Mouse (Mus musculus) mature B cell (primary cell): Measurements from ENCODE around the gene Nol11.

Experiments
- in situ Hi-C: fragments of 300-500 bp; cut with MboI; formaldehyde crosslinking; loops from 2 replicates; pipeline ENCODE4 v1.14.3; 2019

Nol11 gene

DNA sequence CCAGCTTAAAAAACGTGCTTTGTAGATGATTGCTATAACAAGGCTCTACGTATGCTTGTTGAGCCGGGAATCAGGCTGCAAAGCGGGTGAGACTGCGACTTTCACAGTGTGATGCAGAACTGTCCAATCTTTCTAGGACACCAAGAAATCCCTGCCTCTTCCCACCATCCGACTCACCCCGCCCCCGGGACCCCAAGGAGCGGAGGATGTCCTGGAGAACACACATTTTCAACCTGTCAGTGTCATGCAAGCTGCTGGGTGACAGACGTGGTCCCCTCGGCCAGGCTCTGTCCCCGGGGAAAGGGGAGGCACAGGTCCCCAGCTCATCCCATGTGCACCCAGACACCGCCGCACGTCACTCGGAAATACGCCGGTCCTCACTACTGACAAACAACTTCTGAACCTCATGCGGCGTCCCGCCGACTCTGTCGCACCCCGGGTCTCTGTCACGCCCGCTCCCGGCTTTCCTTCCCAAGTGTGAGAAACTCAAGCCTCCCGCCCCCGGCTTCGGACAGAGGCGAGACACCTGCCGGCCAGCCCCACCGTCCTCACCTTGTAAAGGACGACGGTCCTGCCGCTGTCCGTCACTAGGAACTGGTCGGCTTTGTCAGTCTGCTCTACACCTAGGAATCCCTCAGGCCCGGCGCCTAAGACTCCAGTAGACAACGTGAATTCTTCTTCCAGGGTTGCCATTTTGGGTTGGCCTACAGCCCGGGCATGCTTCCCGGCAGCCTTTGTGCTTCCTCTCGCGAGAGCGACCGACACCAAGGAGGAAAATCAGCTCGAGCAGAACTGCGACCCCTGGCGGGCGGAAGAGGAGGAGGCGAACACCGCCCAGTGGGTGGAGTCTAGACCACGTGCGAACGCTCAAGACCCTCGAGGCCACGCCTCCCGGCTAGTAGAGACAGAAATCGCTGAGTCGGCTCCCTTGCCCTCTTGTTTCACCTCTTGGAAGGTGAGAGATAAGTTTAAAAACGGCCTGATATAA is at the start of gene Nol11:
TSS of gene Nol11 (minus strand) at position 817 of the 988 bp plus-strand sequence.
- in situ Hi-C loops = no loop called here

DNA sequence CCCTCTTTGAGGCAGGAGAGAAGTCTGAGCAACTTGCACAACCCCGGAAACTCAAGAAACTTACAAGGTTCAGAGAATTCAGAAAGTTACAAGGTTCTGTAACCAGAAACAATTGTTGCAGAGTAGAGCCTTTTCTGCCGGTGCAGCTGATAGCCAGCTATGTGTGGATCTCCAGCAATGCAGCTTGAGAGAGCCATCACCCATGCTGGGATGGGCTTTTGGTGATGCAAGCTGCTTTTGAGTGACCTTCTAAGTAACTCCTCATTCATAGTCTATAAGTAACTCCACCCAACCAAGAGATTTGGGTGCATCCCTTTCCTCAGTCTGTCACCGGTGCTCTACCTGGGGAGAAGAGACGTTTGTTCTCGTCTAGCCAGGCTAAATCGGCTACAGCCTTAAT is 49.3 kb upstream of the Nol11 start:
- in situ Hi-C loops = no loop called here

DNA sequence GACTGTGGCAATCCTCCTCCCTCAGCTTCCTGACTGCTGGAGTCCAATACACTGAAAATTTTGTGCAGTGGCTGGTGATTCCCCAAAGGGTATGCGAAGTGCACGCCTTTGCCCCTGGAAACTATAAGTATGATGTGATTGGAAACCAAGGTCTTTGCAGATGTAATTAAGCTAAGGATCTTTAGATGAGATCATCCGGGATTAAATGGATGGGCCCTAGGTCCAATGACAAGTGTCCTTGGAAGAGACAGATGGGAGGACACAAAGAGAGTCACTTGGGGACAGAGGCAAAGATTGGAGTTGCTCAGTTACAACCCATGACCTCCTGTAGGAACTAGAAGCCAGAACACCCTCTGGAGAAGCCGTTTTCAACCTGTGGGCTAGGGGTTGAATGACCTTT is 48.4 kb upstream of the Nol11 start:
- in situ Hi-C loops = no loop called here

DNA sequence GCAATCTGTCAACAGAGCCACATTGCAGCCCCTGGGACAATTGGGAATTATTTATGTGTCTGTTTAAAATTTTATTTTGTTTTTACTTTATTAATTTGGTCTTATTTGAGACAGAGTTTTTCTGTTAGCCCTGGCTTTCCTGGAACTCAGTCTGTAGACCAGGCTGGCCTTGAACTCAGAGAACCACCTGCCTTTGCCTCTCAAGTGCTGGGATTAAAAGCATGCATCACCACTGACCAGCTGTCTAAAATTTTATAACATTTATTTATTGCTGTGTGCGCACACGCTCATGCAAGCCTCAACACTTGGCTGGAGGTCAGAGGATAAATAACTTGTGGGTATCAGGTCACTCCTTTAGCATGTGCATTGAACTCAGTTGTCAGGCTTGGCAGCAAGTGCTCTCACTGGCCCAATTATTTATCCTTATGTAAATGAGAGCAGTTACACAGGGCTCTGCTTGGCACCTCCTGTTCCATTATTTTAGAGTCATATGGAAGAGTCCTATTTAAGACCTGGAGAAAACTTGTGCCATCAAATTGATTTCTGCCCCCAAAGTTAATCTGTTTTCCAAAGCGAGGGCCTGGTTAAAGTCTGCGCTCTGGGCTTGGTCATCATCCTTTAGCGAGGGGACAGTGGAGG is 44.2 kb upstream of the Nol11 start:
- in situ Hi-C loops = no loop called here

DNA sequence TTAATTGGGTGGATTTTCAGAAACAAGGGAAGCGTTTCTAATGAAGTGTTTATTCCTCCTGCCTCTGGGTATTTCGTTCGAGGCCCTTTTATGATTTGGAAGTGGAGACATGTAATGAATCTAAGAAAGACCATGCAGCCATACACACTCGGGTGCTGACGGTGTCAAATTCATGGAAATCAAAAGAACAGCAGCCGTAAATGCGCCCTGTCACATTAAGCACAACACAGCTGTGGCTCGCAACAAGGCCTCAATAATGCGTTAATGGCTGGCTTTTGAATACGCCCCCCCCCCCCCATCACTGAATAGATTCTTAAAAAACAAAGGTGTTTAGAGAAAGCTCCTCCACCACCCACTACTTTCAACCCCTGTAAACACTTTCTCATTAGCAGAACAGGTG is 40.9 kb upstream of the Nol11 start:
- in situ Hi-C loops = no loop called here

DNA sequence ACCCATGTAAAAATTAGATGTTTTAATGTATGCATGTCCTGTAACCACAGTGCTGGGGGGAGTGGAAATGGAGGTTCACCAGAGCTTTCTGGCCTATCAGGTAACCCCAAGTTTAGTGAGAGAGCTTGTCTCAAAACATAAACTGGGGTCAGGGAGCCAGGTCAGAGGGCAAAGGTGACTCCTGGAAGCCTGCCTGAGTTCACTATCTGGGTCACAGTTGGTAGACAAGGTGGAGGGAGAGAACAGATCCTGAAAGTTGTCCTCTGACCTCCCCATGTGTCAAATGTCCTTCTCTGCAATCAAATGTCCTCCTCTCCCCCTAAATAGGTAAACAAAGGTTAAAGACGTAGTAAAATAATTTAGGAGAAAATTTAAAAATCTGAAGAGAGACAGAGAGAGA is 37.2 kb upstream of the Nol11 start:
- in situ Hi-C loops = no loop called here

DNA sequence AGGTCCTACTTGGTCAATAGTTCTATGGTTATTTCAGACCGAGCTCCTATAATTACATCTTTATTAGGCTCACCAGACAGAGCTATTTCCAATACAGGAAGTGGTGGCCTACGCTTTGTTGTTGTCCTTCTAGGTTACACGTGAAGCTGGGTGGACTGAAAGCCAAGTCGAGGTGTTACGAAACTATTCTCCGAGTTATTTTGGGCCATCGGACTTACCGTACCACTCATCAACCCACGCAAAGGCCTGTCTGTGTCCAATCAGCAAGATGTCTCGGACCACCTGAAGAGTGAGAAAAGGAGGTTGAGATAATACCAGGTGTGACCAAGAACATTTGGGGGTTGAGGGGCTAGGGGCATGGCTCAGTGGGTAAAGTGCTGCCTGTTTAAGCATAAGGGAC is 36.8 kb upstream of the Nol11 start:
- in situ Hi-C loops = no loop called here

DNA sequence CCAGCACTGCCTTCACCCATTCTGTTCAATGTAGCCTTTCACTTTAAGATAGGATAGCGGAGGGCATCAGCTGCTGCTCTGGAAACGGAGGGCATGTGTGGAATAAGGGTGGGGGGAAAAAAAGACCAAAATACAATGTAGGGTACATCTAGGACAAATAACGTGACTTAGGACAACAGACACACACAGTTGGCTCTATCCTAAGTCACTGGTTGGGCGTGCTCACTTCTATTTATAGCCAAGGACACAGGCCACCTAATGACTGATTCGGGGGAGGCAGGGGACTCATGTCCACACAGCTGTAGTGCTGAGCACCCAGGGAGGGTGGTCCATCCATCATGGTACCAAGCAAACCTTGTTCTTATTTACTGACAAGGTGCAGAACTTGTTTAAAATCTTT is 36.1 kb upstream of the Nol11 start:
- in situ Hi-C loops = no loop called here

DNA sequence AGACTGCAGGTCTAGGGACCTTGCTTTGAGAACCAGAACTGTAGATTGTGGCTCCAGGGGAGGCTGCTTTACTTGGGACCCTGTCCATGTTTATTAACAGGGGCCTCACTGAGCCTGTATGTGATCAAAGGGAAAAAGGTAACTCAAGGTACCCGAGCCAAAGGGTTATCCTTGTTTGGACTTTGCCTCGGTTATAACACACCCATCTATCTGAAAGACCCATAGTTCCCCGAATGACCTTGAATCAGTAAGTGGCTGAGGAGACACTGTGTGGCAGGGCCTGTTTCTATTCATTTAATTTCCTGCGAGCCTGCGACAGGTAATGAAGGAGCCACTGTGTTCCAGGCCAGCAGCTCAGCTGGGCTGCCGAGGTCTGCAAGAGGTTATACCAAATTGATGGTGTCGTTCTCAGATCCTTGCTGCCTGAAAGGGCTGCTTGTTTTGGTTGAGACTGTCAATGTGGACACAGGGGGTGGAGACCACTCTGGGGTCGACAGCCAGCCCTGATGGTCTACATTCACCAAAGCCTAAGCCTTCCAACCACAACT is 34.6 kb upstream of the Nol11 start:
- in situ Hi-C loops = no loop called here

DNA sequence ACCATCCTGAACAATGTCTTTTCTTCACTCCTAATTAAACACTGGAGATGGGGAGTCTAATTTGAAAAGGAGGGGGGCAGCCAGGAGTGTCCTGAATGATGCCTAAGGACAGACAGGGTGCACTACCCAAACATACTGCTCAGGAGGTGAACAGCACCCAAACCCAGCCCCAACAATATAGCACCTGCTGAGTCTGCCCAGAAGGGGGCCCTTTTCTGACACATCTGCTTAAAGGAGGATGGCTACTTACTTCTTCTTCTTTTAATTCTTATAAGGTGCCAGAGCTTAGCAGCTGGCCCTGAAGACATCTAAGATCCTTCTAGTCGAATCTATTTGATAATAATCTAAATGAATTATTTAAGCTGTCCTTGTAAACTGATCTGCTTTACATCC is 34.0 kb upstream of the Nol11 start:
- in situ Hi-C loops = no loop called here

DNA sequence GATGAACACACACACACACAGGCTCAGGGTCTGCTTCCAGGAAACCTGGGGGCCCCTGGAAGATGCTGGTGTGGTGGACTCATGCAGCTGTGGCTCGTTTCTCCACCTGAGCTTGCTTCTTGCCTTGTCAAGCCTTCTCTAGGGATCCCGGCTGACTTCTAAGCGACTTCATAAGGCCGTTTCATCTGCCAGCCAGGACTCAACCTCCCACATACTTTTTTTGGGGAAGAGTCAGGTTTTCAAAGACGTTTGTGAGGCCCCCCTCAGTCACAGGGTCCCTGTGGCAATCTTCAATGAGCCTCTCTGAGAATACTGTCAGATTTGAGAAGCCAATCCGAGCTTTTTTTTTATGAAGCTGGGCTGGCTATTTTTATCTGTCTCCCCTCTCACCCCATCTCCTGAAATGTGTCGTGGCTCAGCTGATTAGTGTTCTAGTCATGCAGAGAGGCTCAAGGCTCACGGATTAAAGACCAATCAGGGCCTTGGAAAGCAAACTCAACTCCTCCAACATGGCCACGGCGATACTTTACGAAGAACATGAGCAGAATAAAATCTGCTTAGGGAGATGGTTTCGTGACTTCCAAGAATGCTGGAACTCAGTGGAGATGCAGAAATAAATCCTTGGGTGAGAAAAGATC is 33.5 kb upstream of the Nol11 start:
- in situ Hi-C loops = no loop called here

DNA sequence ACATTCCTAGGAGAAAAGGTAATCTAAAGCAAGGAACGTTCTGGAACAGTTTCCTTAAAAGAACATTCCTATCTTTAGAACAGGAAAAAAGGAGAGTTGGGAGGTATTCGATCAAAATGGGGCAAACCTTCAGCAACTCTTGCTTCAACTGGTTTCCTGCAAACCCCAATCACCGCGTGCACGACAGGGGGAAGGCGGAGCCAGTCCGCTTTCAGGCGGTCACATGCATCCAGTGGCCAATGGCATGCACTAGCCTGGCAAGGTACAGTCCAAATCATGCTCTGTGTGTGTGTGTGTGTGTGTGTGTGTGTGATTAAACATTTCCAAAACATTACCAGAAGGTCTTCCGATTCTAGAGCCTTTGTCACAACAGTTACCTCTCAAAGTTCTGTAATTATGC is 25.9 kb upstream of the Nol11 start:
- in situ Hi-C loops = no loop called here

DNA sequence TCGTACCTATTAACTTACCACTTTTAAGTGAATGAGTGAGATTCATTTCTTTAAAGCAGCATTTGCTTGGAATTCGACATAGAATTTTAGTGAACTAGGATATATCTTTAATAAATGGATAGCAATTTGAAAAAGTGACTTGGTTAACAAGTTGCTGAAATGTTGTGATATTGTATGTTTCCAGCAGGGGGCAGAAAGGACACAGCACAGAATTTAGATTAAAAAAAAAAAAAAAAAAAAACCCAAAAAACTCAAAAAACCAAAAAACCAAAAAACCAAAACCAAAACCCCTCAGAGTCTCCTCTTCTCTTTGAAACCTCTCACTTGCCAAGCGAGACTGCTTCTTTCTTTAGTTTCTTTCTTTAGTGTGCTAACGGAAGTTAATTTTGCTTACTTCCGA is 24.6 kb upstream of the Nol11 start:
- in situ Hi-C loops = no loop called here

DNA sequence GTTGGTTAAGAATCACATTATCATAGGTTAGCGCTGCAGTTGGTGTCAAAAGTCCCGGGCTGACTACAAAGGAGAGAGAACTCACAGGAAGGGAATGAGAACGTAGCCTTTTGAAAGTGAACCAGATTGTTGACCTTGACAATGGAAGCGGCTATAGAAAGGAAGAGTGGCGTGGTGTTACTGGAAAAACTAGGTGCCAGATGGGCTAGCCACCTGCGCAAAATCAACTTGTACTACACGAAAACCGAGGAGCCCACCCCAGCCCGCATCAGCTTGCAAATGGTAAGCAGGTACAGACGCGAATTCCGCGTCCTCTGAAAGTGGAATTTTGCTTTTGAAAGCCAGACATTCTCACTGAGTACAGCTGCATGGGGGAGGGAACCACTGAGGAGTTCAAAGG is 20.6 kb upstream of the Nol11 start:
- in situ Hi-C loops = no loop called here

DNA sequence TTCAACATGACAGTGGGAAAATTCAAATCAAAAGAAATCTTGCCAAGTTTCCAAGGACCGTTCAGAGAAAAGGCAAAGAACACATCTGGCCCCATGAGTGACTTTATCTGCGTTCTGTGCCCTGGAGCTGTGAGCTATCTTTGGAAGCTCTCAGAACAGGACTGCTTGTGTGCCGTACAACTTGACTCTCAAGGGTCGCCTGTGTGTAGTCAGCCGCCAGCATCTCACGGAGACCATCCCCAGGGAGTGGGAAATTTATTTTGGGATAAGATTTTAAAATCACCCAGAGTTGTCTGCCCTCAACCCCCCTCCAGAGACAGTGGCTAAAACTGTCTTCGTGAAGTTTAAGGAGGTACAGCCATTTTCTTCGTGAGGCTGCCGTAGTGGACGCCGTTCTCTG is 12.6 kb upstream of the Nol11 start:
- in situ Hi-C loops = no loop called here

DNA sequence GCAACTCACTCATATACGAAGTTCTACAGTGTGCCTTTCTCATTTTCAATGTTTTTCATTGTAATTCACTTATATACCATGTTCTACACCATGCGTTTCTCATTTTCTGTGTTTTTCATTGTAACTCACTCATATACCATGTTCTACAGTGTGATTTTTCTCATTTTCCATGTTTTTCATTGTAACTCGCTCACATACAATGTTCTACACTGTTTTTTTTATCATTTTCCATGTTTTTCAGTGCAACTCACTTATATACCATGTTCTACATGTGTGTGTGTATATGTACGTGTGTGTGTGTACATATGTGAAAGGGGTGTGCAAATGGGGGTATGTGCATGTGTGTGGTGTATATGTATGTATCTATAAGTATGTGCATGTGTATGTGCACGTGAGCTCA is 10.1 kb upstream of the Nol11 start:
- in situ Hi-C loops = no loop called here

DNA sequence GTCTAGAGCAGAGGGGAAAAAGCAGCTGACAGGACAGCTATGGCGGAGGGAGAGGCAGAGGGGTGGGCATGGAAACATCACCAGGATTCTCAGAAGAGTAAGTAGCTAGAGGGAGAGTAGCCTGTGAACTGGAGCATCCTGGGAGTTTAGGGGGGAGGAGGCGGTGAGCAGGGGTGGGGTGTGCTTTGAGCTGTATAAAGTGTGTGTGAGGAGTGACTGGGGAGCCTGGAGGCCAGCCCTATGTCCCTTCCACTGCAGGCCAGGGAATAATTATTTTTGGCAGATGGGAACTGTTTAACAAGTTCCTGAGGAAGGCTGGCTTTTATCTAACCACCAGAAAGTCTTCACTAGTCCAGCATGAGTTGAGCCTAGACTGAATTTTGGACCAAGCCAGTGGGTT is 6.2 kb upstream of the Nol11 start:
- in situ Hi-C loops = no loop called here

DNA sequence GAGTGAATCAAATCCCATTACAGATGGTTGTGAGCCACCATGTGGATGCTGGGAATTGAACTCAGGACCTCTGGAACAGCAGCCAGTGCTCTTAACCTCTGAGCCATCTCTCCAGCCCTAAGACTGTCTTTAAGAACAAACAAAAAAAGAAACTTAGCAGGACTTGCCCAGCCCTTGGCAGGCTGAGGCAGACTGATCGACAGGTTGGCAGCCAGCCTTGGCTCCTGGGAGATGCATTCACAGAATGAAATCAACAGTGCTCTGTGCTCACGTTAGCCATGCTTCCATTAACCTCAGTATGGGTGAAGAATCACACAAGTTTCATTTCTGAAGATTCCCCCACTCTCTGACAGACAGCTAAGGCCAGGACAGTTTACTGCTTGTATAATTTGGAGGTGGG is 1.2 kb upstream of the Nol11 start:
- in situ Hi-C loops = no loop called here

DNA sequence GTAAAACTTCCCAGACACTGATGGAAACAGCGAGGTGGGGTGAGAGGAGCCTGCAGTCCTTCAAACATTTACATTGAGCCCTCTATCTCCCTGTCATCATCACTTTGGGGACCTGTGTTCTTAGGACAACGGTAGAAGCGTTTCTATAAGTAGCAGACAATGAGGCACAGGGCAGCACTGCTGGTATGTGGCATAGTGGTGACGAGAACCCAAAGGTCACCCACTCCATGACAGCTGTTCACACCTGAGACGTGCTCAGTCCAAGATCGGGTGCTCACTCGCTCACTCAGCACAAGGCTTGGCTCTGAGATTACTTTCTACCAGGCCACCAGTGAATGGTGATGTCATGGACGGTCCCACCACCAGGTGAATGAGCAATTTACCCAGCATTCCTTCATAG is 5.4 kb downstream of the Nol11 start:
- in situ Hi-C loops = no loop called here

DNA sequence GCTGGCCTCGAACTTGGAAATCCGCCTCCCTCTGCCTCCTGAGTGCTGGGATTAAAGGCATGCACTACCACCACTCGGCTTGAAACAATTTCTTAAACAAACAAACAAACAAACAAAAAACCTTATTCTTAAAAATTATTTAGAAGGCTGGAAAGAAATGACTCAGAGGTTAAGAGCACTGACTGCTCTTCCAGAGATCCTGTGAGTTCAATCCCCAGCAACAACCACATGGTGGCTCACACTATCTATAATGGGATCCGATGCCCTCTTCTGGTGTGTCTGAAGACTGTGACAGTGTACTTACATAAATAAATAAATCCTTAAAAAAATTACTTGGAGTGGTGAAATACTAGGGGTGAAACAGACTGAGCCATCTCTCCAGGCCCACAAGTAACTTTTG is 28.0 kb downstream of the Nol11 start:
- in situ Hi-C loops = no loop called here

DNA sequence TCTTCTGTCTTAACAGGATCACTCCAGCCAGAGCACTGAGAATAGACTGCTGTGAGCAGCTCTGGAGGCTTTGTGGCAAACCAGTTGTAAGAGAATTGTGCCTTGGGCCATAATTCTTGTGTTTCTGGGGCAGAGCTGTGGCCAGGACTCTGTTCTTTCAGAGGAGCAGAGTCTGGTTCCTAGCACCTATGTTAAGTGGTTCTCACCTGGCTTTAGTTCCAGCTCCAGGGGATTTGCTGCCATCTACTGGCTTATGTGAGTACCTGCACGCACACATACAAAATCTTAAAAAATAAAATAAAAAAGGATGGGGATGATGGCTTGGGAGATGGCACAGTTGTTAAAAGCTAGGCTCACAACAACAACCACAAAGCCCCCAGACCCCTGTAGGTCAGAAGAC is 30.1 kb downstream of the Nol11 start:
- in situ Hi-C loops = no loop called here

DNA sequence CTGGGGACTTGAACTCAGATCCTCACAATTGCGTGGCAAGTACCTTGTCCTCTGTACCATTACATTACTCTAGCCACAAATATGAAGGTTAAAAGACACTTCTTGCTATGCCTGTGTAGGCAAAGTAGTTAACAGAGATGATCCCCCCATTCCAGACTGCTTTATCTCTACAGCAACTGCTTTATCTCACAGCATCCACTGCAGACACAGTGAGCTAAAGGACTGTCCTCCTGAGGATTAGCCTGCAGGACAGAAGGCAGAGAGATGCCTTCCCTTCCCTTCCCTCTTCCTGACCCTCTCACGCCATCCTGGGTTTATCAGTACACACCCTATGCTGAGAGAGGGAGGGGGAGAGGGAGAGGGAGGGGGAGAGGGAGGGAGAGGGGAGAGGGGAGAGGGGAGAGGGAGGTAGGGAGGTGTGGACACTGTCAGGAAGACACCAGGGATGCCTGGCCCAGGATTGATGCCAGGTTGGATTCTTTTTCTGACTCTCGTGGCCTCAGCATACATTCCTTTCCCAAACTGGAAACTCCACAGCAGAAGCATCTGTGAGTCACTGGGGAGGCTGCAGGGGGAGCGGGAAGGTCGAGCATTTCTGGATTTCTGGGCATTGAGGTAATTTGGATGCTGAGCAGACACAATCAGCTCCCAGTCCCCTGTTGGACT is 32.1 kb downstream of the Nol11 start:
- in situ Hi-C loops = no loop called here
